Mouse (Mus musculus) liver, embryonic 14.5 days (tissue): ENCODE measurements around the gene Tifa.

Source experiments
- CTCF ChIP-seq: IDR thresholded peaks from 2 replicates; pipeline ENCODE4 v1.5.1; 2016; ENCODE audit warnings: antibody characterized with exemption, low read depth, control low read depth
- EP300 ChIP-seq: IDR thresholded peaks from 2 replicates; pipeline ENCODE4 v1.6.1; 2016; ENCODE audit warnings: antibody characterized with exemption, low read depth

DNA sequence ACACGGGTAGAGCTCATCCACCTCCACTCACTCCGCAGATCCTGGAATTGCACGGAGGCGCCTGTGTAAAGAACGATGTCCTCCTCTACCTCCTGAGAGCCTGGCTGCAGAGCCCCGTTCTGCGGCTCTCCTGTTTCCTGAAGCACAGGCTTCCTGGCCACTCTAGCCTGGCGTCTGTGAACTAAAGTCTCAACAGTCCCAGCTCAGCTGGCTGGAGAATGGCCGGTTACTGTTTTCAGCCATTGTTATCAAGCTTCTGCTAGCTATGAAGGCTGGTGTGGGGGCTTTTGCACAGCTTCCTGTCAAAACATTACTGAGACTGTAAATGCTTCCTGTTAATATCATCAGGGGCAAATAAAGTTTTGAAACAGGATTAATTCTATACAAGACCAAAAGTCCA lies 82.0 kb downstream of the Tifa start:
- no peak for TF ChIP-seq CTCF
- TF ChIP-seq EP300: no peak
